Mouse (Mus musculus): Measurements from ENCODE around the gene Elovl6.
A peak's percentile ranks its signal among the peaks of the same experiment; 100 is the strongest.

The Elovl6 gene

DNA sequence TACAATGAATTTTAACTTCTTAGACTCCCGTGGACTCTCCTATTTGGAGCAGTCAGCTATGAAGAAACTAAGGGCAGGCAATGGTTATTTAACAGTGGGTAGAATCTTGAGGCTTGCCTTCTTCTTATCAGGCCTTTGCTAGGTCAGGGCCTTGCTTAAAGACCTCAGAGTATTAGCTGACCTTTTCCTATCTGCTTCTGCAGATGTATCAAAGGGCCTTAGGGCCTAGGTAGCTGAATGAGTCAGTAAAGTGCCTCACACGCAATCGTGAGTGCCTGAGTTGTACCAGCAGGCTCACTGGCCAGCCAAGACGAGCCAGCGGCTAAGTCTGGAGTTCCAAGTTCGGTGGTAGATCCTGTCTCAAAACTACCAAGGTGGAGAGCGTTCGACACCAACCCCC, 33.3 kb downstream of the Elovl6 start:
- peak; percentile 40 to 70 for DNase-seq (ENCODE audit: inconsistent age in 2 of 2, low spot score in 1 of 2)

DNA sequence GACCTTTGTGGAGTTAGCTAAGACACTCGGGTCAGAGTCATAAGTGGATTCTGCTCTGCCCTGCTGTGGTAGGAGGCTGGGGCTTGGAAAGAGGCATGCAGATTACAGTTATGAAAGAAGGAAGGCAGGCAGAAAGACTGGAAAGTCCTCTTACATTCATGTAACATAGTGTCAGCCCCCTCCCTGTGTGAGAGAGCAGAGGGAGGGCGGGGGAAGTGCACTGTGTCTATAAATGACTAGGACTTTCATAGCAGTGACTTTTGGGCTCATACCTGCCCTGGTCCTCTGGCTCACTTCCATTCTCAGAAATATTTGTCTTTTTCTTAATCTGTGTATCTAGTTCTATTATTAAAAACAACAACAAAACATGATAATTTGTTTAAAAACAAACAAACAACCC, 33.9 kb downstream of the Elovl6 start:
- peak in 1 of 2 experiments; percentile 35 for DNase-seq (ENCODE audit: inconsistent age in 2 of 2, low spot score in 1 of 2)

GRCm38 (mm10) chr3:129566876-129567275, 34.7 kb downstream of the Elovl6 start:
- DNase-seq (ENCODE audit: inconsistent age in 2 of 2, low spot score in 1 of 2), result no peak

- DNase-seq (ENCODE audit: inconsistent age in 2 of 2, low spot score in 1 of 2), result no peak
Observed at GRCm38 (mm10) chr3:129568506-129568905, 36.4 kb downstream of the Elovl6 start.

- DNase-seq (ENCODE audit: inconsistent age in 2 of 2, low spot score in 1 of 2), result no peak
Observed at GRCm38 (mm10) chr3:129570989-129571388, 38.8 kb downstream of the Elovl6 start.

DNA sequence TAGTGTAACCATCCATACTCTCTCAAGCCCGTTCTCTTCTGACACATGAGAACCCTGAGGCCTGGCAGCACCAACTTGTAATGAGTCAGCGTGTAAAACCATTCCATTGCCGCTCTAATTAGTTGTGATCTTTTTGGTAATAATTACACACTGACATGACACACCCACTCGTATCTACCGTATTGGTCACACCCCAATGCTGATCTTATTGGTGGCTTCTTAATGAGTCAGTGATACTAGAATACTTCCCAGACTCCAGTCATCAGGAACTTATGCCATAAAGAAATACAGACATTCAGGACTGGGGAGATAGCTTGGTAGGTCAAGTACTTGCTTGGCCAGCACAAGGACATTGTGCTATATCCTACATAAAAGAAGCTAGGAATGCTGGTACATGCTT, 39.5 kb downstream of the Elovl6 start:
- no peak for DNase-seq (ENCODE audit: inconsistent age in 2 of 2, low spot score in 1 of 2)

DNA sequence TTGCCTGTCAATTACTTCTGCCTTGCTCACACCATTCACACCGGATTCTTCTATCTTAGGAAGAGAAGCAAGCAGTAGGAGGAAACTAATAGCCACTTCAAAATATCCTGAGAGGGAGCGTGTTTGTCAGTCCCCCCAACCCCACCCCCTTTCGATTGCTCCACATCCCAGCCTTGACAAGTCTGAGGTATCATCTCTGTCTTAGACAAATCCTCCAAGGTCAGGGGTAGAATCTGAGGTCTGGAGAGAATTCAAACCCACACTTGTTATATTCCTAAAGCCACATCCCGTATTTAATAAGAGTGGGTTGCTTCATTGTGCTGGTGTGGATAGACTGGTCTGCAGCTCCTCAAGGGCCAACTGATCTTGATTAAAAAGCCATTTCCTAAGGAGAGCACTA, 40.8 kb downstream of the Elovl6 start:
- no peak for DNase-seq (ENCODE audit: inconsistent age in 2 of 2, low spot score in 1 of 2)

GRCm38 (mm10) chr3:129573609-129574008, 41.5 kb downstream of the Elovl6 start:
- peak in 1 of 2 experiments; percentile 60 for DNase-seq (ENCODE audit: inconsistent age in 2 of 2, low spot score in 1 of 2)

- DNase-seq (ENCODE audit: inconsistent age in 2 of 2, low spot score in 1 of 2), result no peak
Observed at GRCm38 (mm10) chr3:129575086-129575485, 42.9 kb downstream of the Elovl6 start.

- no peak for DNase-seq (ENCODE audit: inconsistent age in 2 of 2, low spot score in 1 of 2)
Observed at GRCm38 (mm10) chr3:129576522-129576921, 44.4 kb downstream of the Elovl6 start.

GRCm38 (mm10) chr3:129578741-129579475, 46.8 kb downstream of the Elovl6 start:
- DNase-seq (ENCODE audit: inconsistent age in 2 of 2, low spot score in 1 of 2), result peak; percentile 63 to 84

- DNase-seq (ENCODE audit: inconsistent age in 2 of 2, low spot score in 1 of 2), result no peak
Observed at GRCm38 (mm10) chr3:129581024-129581423, 48.9 kb downstream of the Elovl6 start.

- DNase-seq (ENCODE audit: inconsistent age in 2 of 2, low spot score in 1 of 2), result peak; percentile 46 to 87
Observed at GRCm38 (mm10) chr3:129582449-129582848, 50.3 kb downstream of the Elovl6 start.

GRCm38 (mm10) chr3:129583290-129583689, 51.1 kb downstream of the Elovl6 start:
- peak in 1 of 2 experiments; percentile 73 for DNase-seq (ENCODE audit: inconsistent age in 2 of 2, low spot score in 1 of 2)

GRCm38 (mm10) chr3:129587916-129588315, 55.8 kb downstream of the Elovl6 start:
- DNase-seq (ENCODE audit: inconsistent age in 2 of 2, low spot score in 1 of 2), result no peak

DNA sequence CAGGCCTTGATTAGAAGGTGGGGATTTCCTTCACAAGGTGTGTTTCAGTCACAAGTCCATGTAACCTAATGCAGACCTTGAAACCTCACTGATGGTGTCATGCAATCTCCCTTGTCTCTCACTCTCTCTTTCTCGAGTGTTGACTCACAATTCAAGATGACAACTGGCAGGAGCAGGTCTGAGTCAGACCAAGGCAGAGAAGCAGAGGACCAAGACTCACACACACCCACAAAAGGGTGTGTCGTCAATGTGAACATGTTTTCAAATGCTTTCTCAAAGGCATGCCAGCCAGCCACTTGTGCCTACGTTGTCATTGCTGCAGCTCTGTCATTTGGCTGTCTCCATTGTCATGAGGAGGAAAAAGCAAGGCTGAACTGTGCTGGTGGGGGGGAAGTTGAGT, 56.6 kb downstream of the Elovl6 start:
- DNase-seq (ENCODE audit: inconsistent age in 2 of 2, low spot score in 1 of 2), result peak in 1 of 2 experiments; percentile 60

GRCm38 (mm10) chr3:129589705-129590104, 57.5 kb downstream of the Elovl6 start:
- no peak for DNase-seq (ENCODE audit: inconsistent age in 2 of 2, low spot score in 1 of 2)

GRCm38 (mm10) chr3:129590548-129591226, 58.5 kb downstream of the Elovl6 start:
- DNase-seq (ENCODE audit: inconsistent age in 2 of 2, low spot score in 1 of 2), result no peak

DNA sequence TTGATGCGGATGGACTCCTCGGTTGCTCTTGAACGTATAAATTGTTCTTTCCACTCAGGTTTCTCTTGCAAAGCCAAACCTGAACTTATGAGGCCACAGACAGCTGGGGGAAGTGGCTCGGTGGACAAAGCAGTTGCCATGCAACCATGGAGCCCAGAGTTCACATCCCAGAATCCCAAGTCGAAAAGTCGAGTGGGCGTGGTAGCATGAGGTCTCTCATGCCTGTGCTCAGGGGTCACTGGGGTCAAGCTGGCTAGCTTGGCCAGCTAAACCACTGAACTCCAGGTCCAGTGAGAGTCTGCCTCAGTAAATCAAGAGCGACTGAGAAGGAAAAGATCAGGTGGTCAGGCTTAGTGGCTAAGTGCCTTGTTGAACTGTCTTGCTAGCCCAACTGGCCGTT, 59.1 kb downstream of the Elovl6 start:
- DNase-seq (ENCODE audit: inconsistent age in 2 of 2, low spot score in 1 of 2), result no peak

GRCm38 (mm10) chr3:129591761-129592160, 59.6 kb downstream of the Elovl6 start:
- DNase-seq (ENCODE audit: inconsistent age in 2 of 2, low spot score in 1 of 2), result peak in 1 of 2 experiments; percentile 49

- DNase-seq (ENCODE audit: inconsistent age in 2 of 2, low spot score in 1 of 2), result no peak
Observed at GRCm38 (mm10) chr3:129593001-129593400, 60.8 kb downstream of the Elovl6 start.

DNA sequence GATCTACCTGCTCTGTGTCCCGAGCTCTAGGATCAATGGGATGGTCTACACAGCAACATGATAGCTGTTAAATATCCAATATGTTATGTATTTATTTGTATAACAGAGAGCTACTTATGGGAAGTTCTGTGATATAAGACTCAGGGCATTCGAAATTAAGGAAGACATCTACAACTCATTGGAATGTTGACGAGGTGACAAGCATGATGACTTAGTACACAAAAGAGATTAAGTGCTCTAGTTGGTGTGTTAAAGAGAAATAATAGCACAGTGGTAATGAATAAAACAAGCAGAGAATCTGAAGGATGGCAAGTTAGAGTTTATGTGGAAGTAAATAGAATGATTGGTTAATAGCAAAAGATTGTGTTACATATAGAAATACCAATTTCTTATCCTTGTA, 61.6 kb downstream of the Elovl6 start:
- no peak for DNase-seq (ENCODE audit: inconsistent age in 2 of 2, low spot score in 1 of 2)

Measured in adrenal gland, adult (tissue).